11 mouse cellular contexts compared by ENCODE assay signal in genomic region chr8:56706941-56707706, GRCm38 (mm10).
DNase-seq lines count a peak whose midpoint lies in the region; ATAC-seq lines count a peak whose summit lies in the region.
"Had no signal": no experiment of that assay in that cellular context is flagged by ENCODE, and none has a peak within 500 bp of the region (broad histone marks: within the 10 kb centered on the region; RNA-seq: fewer than 3 reads in every experiment).

No protein-coding gene starts in this region.

- peak overlapping the region; percentile 26 for H3K4me3 ChIP-seq in forebrain, embryonic 15.5 days
- peak overlapping the region; percentile 6; the same call in 1 of the 2 replicates for H3K4me3 ChIP-seq in limb, embryonic 12.5 days (replicated peaks)
- H3K4me3 ChIP-seq in stomach, embryonic 14.5 days (ENCODE audit: low read depth, low read length) = no peak overlapping the region
- H3K4me3 ChIP-seq in kidney, embryonic 15.5 days (replicated peaks) = no peak overlapping the region

- H3K36me3 ChIP-seq in forebrain, embryonic 15.5 days = no peaks in the 10 kb centered on the region
- no peaks in the 10 kb centered on the region for H3K36me3 ChIP-seq in limb, embryonic 12.5 days
- no peaks in the 10 kb centered on the region for H3K36me3 ChIP-seq in stomach, embryonic 14.5 days (ENCODE audit: control insufficient read depth, insufficient read depth, low read length)
- no peaks in the 10 kb centered on the region for H3K36me3 ChIP-seq in kidney, embryonic 15.5 days
- H3K36me3 ChIP-seq: G1E had no signal

- peak; percentile 2 for DNase-seq in lung, postnatal 10 days
- DNase-seq in lung, postnatal 36 days = no peak
- DNase-seq in kidney, postnatal 4 days = no peak
- DNase-seq: cerebellum, adult 8-10 months had no signal

- 4% methylated on average over 14 of the region's 14 CpGs for whole genome bisulfite sequencing in forebrain, embryonic 15.5 days
- WGBS in limb, embryonic 12.5 days = 19% methylated on average over 14 of the region's 14 CpGs
- 25% methylated on average over 14 of the region's 14 CpGs for WGBS in stomach, embryonic 14.5 days
- 56% methylated on average over 14 of the region's 14 CpGs for WGBS in kidney, embryonic 15.5 days

- peak; percentile 85 for ATAC-seq in forebrain, embryonic 15.5 days (replicated peaks)
- no peak for ATAC-seq in limb, embryonic 12.5 days (ENCODE audit: insufficient number of reproducible peaks, insufficient read depth, low FRiP score, low TSS enrichment, low read depth)
- ATAC-seq in stomach, embryonic 14.5 days (ENCODE audit: insufficient number of reproducible peaks, insufficient read depth, low FRiP score, low read depth) = peak; percentile 83; the same call in 1 of the 2 replicates
- ATAC-seq in kidney, embryonic 15.5 days (replicated peaks; ENCODE audit: low FRiP score) = no peak
- no peak for ATAC-seq in activated CD4-positive, CD25-positive, alpha-beta regulatory T cell, adult 4 months
- ATAC-seq: inflammation-experienced regulatory T-cells, adult 6 months had no signal

- no peak overlapping the region for H3K9ac ChIP-seq in forebrain, embryonic 15.5 days (replicated peaks)
- H3K9ac ChIP-seq in limb, embryonic 12.5 days (replicated peaks) = no peak overlapping the region
- H3K9ac ChIP-seq in stomach, embryonic 14.5 days (replicated peaks; ENCODE audit: low read depth, low read length) = no peak overlapping the region
- H3K9ac ChIP-seq in kidney, embryonic 15.5 days = no peak overlapping the region

- H3K4me1 ChIP-seq in forebrain, embryonic 15.5 days = peaks cover 8% of the 10 kb centered on the region
- peaks cover 16% of the 10 kb centered on the region for H3K4me1 ChIP-seq in limb, embryonic 12.5 days (replicated peaks)
- no peaks in the 10 kb centered on the region for H3K4me1 ChIP-seq in stomach, embryonic 14.5 days (ENCODE audit: control insufficient read depth, insufficient read depth, low read length)
- no peaks in the 10 kb centered on the region for H3K4me1 ChIP-seq in kidney, embryonic 15.5 days

- peak overlapping the region; percentile 44 for H3K4me2 ChIP-seq in forebrain, embryonic 15.5 days (replicated peaks)
- peak overlapping the region; percentile 44 for H3K4me2 ChIP-seq in limb, embryonic 12.5 days
- no peak overlapping the region for H3K4me2 ChIP-seq in stomach, embryonic 14.5 days (replicated peaks; ENCODE audit: low read depth, low read length)
- no peak overlapping the region for H3K4me2 ChIP-seq in kidney, embryonic 15.5 days

- no peaks in the 10 kb centered on the region for H3K27me3 ChIP-seq in forebrain, embryonic 15.5 days
- H3K27me3 ChIP-seq in limb, embryonic 12.5 days = no peaks in the 10 kb centered on the region
- no peaks in the 10 kb centered on the region for H3K27me3 ChIP-seq in stomach, embryonic 14.5 days (ENCODE audit: control insufficient read depth, insufficient read depth, low read length)
- H3K27me3 ChIP-seq in kidney, embryonic 15.5 days = no peaks in the 10 kb centered on the region

- H3K9me3 ChIP-seq in forebrain, embryonic 15.5 days = no peaks in the 10 kb centered on the region
- no peaks in the 10 kb centered on the region for H3K9me3 ChIP-seq in limb, embryonic 12.5 days
- no peaks in the 10 kb centered on the region for H3K9me3 ChIP-seq in stomach, embryonic 14.5 days (ENCODE audit: control insufficient read depth, low read depth, low read length)
- H3K9me3 ChIP-seq in kidney, embryonic 15.5 days (replicated peaks) = no peaks in the 10 kb centered on the region
- H3K9me3 ChIP-seq: G1E had no signal

- H3K27ac ChIP-seq in forebrain, embryonic 15.5 days (replicated peaks) = peak overlapping the region; percentile 23; the same call in 1 of the 2 replicates
- H3K27ac ChIP-seq in limb, embryonic 12.5 days = no peak overlapping the region
- H3K27ac ChIP-seq in stomach, embryonic 14.5 days (ENCODE audit: low read length) = no peak overlapping the region
- no peak overlapping the region for H3K27ac ChIP-seq in kidney, embryonic 15.5 days

Comparison
In these comparisons a context has a peak if more than half of its experiments do, and no peak if none do; other contexts are left out.
1. ATAC-seq: peak in forebrain, embryonic 15.5 days (single experiment) and stomach, embryonic 14.5 days (single experiment); none in limb, embryonic 12.5 days (single experiment), kidney, embryonic 15.5 days (single experiment) and activated CD4-positive, CD25-positive, alpha-beta regulatory T cell, adult 4 months (single experiment).
2. H3K4me2 ChIP-seq: peak in forebrain, embryonic 15.5 days (single experiment) and limb, embryonic 12.5 days (single experiment); none in stomach, embryonic 14.5 days (single experiment) and kidney, embryonic 15.5 days (single experiment).
3. H3K4me3 ChIP-seq: peak in forebrain, embryonic 15.5 days (single experiment) and limb, embryonic 12.5 days (single experiment); none in stomach, embryonic 14.5 days (single experiment) and kidney, embryonic 15.5 days (single experiment).